In genomic region chr9:87008919-87009318, GRCm38 (mm10) we compare ENCODE assay signal across 19 mouse cellular contexts. TPM values are rescaled to one million over a fixed set of nuclear protein-coding genes. Genes with fewer than 3 reads are reported as not detected.
"Had no signal": no experiment of that assay in that cellular context is flagged by ENCODE, and none has a peak within 500 bp of the region (broad histone marks: within the 10 kb centered on the region; RNA-seq: fewer than 3 reads in every experiment).

No protein-coding gene starts in this region.

- DNase-seq: kidney, postnatal 14 days; liver; liver, embryonic 13.5 days; liver, postnatal 0 days; lung, postnatal 14 days; right cerebral cortex, postnatal 14 days; thymus, adult 2 months; thymus, postnatal 36 days had no signal

- H3K4me3 ChIP-seq: kidney, embryonic 15.5 days; left cerebral cortex, adult 2 months; limb, embryonic 12.5 days; liver, embryonic 13.5 days; lung, embryonic 15.5 days; megakaryocyte, embryonic 14.5 days; midbrain, embryonic 13.5 days; stomach, embryonic 15.5 days had no signal

- ATAC-seq: liver, postnatal 0 days; midbrain, embryonic 13.5 days had no signal

- H3K27ac ChIP-seq: kidney, embryonic 15.5 days; left cerebral cortex, adult 2 months; limb, embryonic 12.5 days; liver, embryonic 13.5 days; lung, embryonic 15.5 days; macrophage; midbrain, embryonic 13.5 days; stomach, embryonic 15.5 days had no signal

- H3K4me2 ChIP-seq: kidney, embryonic 15.5 days; limb, embryonic 12.5 days; liver, embryonic 13.5 days; lung, embryonic 15.5 days; midbrain, embryonic 13.5 days; stomach, embryonic 15.5 days had no signal

- H3K36me3 ChIP-seq: kidney, embryonic 15.5 days; limb, embryonic 12.5 days; liver, embryonic 13.5 days; lung, embryonic 15.5 days; midbrain, embryonic 13.5 days; stomach, embryonic 15.5 days had no signal

- H3K4me1 ChIP-seq: kidney, embryonic 15.5 days; limb, embryonic 12.5 days; liver, embryonic 13.5 days; lung, embryonic 15.5 days; megakaryocyte, embryonic 14.5 days; midbrain, embryonic 13.5 days; stomach, embryonic 15.5 days had no signal

- H3K9me3 ChIP-seq: kidney, embryonic 15.5 days; limb, embryonic 12.5 days; liver, embryonic 13.5 days; lung, embryonic 15.5 days; megakaryocyte, embryonic 14.5 days; midbrain, embryonic 13.5 days; stomach, embryonic 15.5 days had no signal

- H3K9ac ChIP-seq: kidney, embryonic 15.5 days; limb, embryonic 12.5 days; liver, embryonic 13.5 days; liver, postnatal 0 days; lung, embryonic 15.5 days; midbrain, embryonic 13.5 days; stomach, embryonic 15.5 days had no signal

RNA-seq across cellular contexts. Expression of gene Ripply2, which starts 6.4 kb away (rescaled TPM):
- polyA plus RNA-seq: large intestine, adult 2 months; limb, embryonic 12.5 days; liver, embryonic 13.5 days; liver, postnatal 0 days; lung, embryonic 15.5 days; macrophage; spleen, adult 2 months; testis, adult 2 months had no signal
